Mouse (Mus musculus): ENCODE measurements around the gene Ywhae. TPM values are rescaled to one million over a fixed set of nuclear protein-coding genes. Genes with fewer than 3 reads are reported as not detected.

The Ywhae gene
- polyA plus RNA-seq, 1 experiment, result 46.8 TPM

DNA sequence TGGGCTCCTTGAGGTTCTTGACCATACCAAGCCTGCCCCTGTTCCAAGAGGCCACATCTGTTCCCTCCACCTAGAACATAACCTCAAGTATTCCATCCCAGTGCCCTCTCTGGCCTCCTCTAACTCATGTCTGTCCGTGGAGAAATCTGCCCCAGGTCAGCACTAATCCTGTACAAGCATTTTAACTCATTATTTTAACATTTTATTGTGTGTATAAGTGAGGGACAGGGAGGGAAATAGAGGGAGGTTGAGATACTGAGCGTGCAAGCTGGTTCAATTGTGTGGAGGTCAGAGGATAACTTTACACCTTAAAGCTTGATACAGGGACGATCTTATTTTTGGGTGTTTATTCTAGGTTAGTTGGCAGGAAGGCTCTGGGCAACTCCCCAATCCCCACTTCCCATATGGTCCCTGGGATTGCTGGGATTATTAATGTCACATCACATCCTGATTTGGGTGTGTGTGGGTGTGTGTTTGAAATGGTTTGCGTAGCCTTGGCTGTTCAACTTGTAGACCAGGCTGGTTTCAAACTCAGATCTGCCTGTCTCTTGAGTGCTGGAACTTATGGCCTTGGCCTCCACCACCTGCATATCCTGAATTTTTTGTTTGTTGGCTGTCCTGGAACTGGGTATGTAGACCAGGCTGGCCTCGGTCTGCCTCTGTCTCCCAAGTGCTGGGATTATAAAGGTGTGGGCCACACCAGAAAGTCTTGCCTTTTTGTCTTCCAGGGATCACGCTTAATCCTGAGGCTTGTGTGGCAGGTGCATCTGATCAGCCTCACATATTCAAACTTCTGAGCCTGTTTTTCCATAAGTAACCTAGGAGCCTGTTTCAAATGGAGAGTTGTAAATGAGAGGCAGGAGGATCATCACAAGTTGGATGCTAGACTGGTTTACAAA, 35.7 kb downstream of the Ywhae start:
- H3K4me1 ChIP-seq (ENCODE audit: control insufficient read depth, insufficient read depth, insufficient read length, low read length), result peaks cover 4% of the 10 kb centered on the region
- peaks cover 27% of the 10 kb centered on the region for H3K36me3 ChIP-seq (ENCODE audit: control insufficient read depth, insufficient read depth, low read length)
- no peak for TF ChIP-seq POLR2A (IDR thresholded peaks at IDR 0.05; ENCODE audit: low read depth, low read length)
- no peak for TF ChIP-seq CTCF (IDR thresholded peaks at IDR 0.05; ENCODE audit: extremely low read depth, insufficient read length, insufficient replicate concordance, low read depth, low read length)
- no peak overlapping the region for H3K27ac ChIP-seq (ENCODE audit: insufficient read depth, low read depth, low read length)
- no peaks in the 10 kb centered on the region for H3K27me3 ChIP-seq (ENCODE audit: control insufficient read depth, insufficient read depth, low read length)
- 51% methylated on average over 6 of the region's 6 CpGs for whole genome bisulfite sequencing
- H3K4me3 ChIP-seq (ENCODE audit: low read depth, low read length), result no peak overlapping the region

GRCm38 (mm10) chr11:75769206-75769605, 36.5 kb downstream of the Ywhae start:
- under 1% methylated on average over 23 of the region's 23 CpGs for WGBS
- Histone ChIP-seq H3K36me3 (ENCODE audit: control insufficient read depth, insufficient read depth, low read length) (peaks cover 22% of the 10 kb centered on the region), H3K4me3 (ENCODE audit: low read depth, low read length) (peak overlapping the region; percentile 46), H3K4me1 (ENCODE audit: control insufficient read depth, insufficient read depth, insufficient read length, low read length) (peaks cover 4% of the 10 kb centered on the region), H3K27me3 (ENCODE audit: control insufficient read depth, insufficient read depth, low read length) (no peaks in the 10 kb centered on the region), H3K27ac (ENCODE audit: insufficient read depth, low read depth, low read length) (no peak overlapping the region)
- TF ChIP-seq POLR2A (IDR thresholded peaks at IDR 0.05; ENCODE audit: low read depth, low read length) (no peak), CTCF (IDR thresholded peaks at IDR 0.05; ENCODE audit: extremely low read depth, insufficient read length, insufficient replicate concordance, low read depth, low read length) (peak; percentile 66)

DNA sequence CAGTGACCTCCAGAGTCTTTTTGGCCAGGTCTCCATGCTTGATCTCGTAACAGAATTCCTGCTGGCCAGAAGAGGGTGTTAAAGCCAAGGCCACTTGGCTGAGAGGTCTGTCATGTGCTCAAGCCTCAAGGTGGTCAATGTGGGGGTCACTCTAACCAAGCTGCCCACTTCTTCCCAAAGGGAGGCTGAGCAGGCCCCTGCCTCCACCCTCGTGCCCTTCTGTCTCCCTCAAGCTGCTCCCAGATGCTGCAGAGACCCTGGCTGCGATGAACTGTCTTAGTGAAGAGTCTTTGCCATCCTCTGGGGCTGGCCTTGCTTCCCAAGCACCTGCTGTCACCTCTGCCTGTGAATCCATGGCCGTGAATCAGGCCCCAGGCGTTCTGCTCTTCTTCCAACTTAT, 39.9 kb downstream of the Ywhae start:
- Histone ChIP-seq H3K27ac (ENCODE audit: insufficient read depth, low read depth, low read length) (no peak overlapping the region), H3K4me3 (ENCODE audit: low read depth, low read length) (no peak overlapping the region), H3K4me1 (ENCODE audit: control insufficient read depth, insufficient read depth, insufficient read length, low read length) (peaks cover 4% of the 10 kb centered on the region), H3K27me3 (ENCODE audit: control insufficient read depth, insufficient read depth, low read length) (no peaks in the 10 kb centered on the region), H3K36me3 (ENCODE audit: control insufficient read depth, insufficient read depth, low read length) (no peaks in the 10 kb centered on the region)
- WGBS, result 87% methylated on average over 5 of the region's 5 CpGs
- no peak for TF ChIP-seq POLR2A (IDR thresholded peaks at IDR 0.05; ENCODE audit: low read depth, low read length)
- no peak for TF ChIP-seq CTCF (IDR thresholded peaks at IDR 0.05; ENCODE audit: extremely low read depth, insufficient read length, insufficient replicate concordance, low read depth, low read length)

- WGBS, result 86% methylated on average over 1 of the region's 1 CpGs
- no peaks in the 10 kb centered on the region for H3K4me1 ChIP-seq (ENCODE audit: control insufficient read depth, insufficient read depth, insufficient read length, low read length)
- H3K27me3 ChIP-seq (ENCODE audit: control insufficient read depth, insufficient read depth, low read length), result no peaks in the 10 kb centered on the region
- no peak overlapping the region for H3K4me3 ChIP-seq (ENCODE audit: low read depth, low read length)
- H3K27ac ChIP-seq (ENCODE audit: insufficient read depth, low read depth, low read length), result no peak overlapping the region
- H3K36me3 ChIP-seq (ENCODE audit: control insufficient read depth, insufficient read depth, low read length), result no peaks in the 10 kb centered on the region
- no peak for TF ChIP-seq POLR2A (IDR thresholded peaks at IDR 0.05; ENCODE audit: low read depth, low read length)
- TF ChIP-seq CTCF (IDR thresholded peaks at IDR 0.05; ENCODE audit: extremely low read depth, insufficient read length, insufficient replicate concordance, low read depth, low read length), result no peak
Measured at GRCm38 (mm10) chr11:75775919-75776318, 43.2 kb downstream of the Ywhae start.

- Histone ChIP-seq H3K36me3 (ENCODE audit: control insufficient read depth, insufficient read depth, low read length) (no peaks in the 10 kb centered on the region), H3K27ac (ENCODE audit: insufficient read depth, low read depth, low read length) (no peak overlapping the region), H3K4me1 (ENCODE audit: control insufficient read depth, insufficient read depth, insufficient read length, low read length) (no peaks in the 10 kb centered on the region), H3K27me3 (ENCODE audit: control insufficient read depth, insufficient read depth, low read length) (no peaks in the 10 kb centered on the region), H3K4me3 (ENCODE audit: low read depth, low read length) (no peak overlapping the region)
- TF ChIP-seq CTCF (IDR thresholded peaks at IDR 0.05; ENCODE audit: extremely low read depth, insufficient read length, insufficient replicate concordance, low read depth, low read length) (peak; percentile 71; the same call in 1 of the 2 replicates), POLR2A (IDR thresholded peaks at IDR 0.05; ENCODE audit: low read depth, low read length) (no peak)
- 14% methylated on average over 6 of the region's 6 CpGs for WGBS
Measured at GRCm38 (mm10) chr11:75781919-75782318, 49.2 kb downstream of the Ywhae start.

- no peaks in the 10 kb centered on the region for H3K4me1 ChIP-seq (ENCODE audit: control insufficient read depth, insufficient read depth, insufficient read length, low read length)
- H3K27me3 ChIP-seq (ENCODE audit: control insufficient read depth, insufficient read depth, low read length), result no peaks in the 10 kb centered on the region
- WGBS, result 47% methylated on average over 5 of the region's 5 CpGs
- H3K27ac ChIP-seq (ENCODE audit: insufficient read depth, low read depth, low read length), result no peak overlapping the region
- TF ChIP-seq CTCF (IDR thresholded peaks at IDR 0.05; ENCODE audit: extremely low read depth, insufficient read length, insufficient replicate concordance, low read depth, low read length) (no peak), POLR2A (IDR thresholded peaks at IDR 0.05; ENCODE audit: low read depth, low read length) (no peak)
- H3K36me3 ChIP-seq (ENCODE audit: control insufficient read depth, insufficient read depth, low read length), result no peaks in the 10 kb centered on the region
- no peak overlapping the region for H3K4me3 ChIP-seq (ENCODE audit: low read depth, low read length)
Measured at GRCm38 (mm10) chr11:75783799-75784198, 51.1 kb downstream of the Ywhae start.

DNA sequence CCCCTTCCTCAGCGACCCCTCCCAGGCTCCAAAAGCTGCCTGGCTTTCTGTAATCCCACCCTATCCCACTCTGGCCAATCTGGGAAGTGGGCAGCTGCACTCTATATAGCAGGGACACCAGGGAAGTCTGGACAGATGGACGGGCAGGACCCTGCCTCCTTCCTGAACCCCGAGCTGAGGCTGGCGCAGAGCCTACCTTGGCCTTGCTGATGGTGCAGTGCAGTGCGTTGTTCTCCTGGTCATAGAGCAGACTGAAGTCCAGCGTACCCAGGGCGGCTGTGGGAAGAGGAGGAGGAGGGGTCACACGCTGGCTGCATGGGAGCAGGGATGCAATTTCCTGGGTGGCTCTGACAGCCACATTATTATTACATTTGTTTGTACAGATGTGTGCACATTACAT, 53.2 kb downstream of the Ywhae start:
- H3K36me3 ChIP-seq (ENCODE audit: control insufficient read depth, insufficient read depth, low read length), result no peaks in the 10 kb centered on the region
- no peaks in the 10 kb centered on the region for H3K27me3 ChIP-seq (ENCODE audit: control insufficient read depth, insufficient read depth, low read length)
- H3K27ac ChIP-seq (ENCODE audit: insufficient read depth, low read depth, low read length), result no peak overlapping the region
- 68% methylated on average over 8 of the region's 8 CpGs for WGBS
- TF ChIP-seq CTCF (IDR thresholded peaks at IDR 0.05; ENCODE audit: extremely low read depth, insufficient read length, insufficient replicate concordance, low read depth, low read length) (no peak), POLR2A (IDR thresholded peaks at IDR 0.05; ENCODE audit: low read depth, low read length) (no peak)
- H3K4me1 ChIP-seq (ENCODE audit: control insufficient read depth, insufficient read depth, insufficient read length, low read length), result no peaks in the 10 kb centered on the region
- no peak overlapping the region for H3K4me3 ChIP-seq (ENCODE audit: low read depth, low read length)

All from small intestine, adult 2 months (tissue).